Mouse (Mus musculus): ENCODE measurements around the gene Gzf1. TPM values are rescaled to one million over a fixed set of nuclear protein-coding genes. Genes with fewer than 3 reads are reported as not detected.

Gene Gzf1
- 17.9 and 22.8 TPM in 2 replicates for polyA plus RNA-seq (2012; rRNA removed)

DNA sequence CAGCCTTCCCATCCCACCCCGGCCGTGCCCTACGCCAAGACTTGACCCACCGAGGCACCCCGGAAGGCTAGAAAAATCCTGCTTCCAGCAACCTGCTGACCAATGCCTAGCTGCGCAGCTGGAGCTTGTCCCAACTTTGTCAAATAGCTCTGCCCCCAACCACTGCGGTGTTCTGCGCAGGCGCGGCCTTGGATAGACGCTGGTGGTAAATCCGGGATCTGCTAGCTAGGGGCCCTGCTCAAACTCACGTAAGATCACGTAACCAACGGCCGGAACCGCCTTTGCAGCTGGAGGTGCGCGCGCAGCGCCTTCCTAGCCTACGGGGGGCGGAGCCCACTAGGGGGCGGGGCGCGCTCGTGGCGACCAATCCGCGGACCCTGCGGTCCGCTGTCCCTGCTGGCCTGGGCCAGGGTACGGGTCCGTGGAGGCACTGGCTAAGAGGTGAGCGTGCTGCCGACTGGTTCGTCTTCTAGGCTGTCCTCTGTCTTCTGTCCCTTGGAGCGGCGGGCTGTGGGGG is at the start of gene Gzf1:
Gene Gzf1, plus strand, starts transcription at position 249 of the 517 bp plus-strand sequence.

GRCm38 (mm10) chr2:148672199-148673096 is 8.4 kb upstream of the Gzf1 start, which contains the start of gene Nxt1:
Gene Nxt1 (plus strand): TSS chr2:148672601.

GRCm38 (mm10) chr2:148732327-148733000 is 51.6 kb downstream of the Gzf1 start, which contains the start of gene Napb:
Gene Napb (minus strand): TSS chr2:148732467.

Other genes starting within 250 kb of the Gzf1 start
- 12.9 and 15.1 TPM in 2 replicates for gene Cd93, start 237.5 kb upstream of the Gzf1 start, polyA plus RNA-seq (2012; rRNA removed)
- gene Nxt1, start 8.4 kb upstream of the Gzf1 start, polyA plus RNA-seq (2012; rRNA removed): 25.0 and 31.6 TPM in 2 replicates
- gene Napb, start 51.4 kb downstream of the Gzf1 start, polyA plus RNA-seq (2012; rRNA removed): 0.71 and 1.1 TPM in 2 replicates
- not detected in 2 replicates for gene Cstl1, start 69.3 kb downstream of the Gzf1 start, polyA plus RNA-seq (2012; rRNA removed)
- not detected in 2 replicates for gene Cst11, start 90.5 kb downstream of the Gzf1 start, polyA plus RNA-seq (2012; rRNA removed)
- gene 8030411F24Rik, start 101.0 kb downstream of the Gzf1 start, polyA plus RNA-seq (2012; rRNA removed): not detected in 2 replicates
- 1.4 and 2.5 TPM in 2 replicates for gene Cst12, start 108.3 kb downstream of the Gzf1 start, polyA plus RNA-seq (2012; rRNA removed)
- gene Cst8, start 117.8 kb downstream of the Gzf1 start, polyA plus RNA-seq (2012; rRNA removed): 4.9 and 10.0 TPM in 2 replicates
- not detected in 2 replicates for gene Cst13, start 139.1 kb downstream of the Gzf1 start, polyA plus RNA-seq (2012; rRNA removed)
- not detected in 2 replicates for gene Cst9, start 154.1 kb downstream of the Gzf1 start, polyA plus RNA-seq (2012; rRNA removed)
- 0.68 and 0.75 TPM in 2 replicates for gene 9230104L09Rik, start 184.0 kb downstream of the Gzf1 start, polyA plus RNA-seq (2012; rRNA removed)
- gene Cst3, start 194.7 kb downstream of the Gzf1 start, polyA plus RNA-seq (2012; rRNA removed): 849 and 1,124 TPM in 2 replicates